Mouse (Mus musculus): ENCODE measurements at regions not wholly inside any gene's neighbourhood (a gene's known extent, or its start where the extent isn't known, plus 50 kb on each side); places are given as distances from the start of the nearest gene placed in this dataset.

DNA sequence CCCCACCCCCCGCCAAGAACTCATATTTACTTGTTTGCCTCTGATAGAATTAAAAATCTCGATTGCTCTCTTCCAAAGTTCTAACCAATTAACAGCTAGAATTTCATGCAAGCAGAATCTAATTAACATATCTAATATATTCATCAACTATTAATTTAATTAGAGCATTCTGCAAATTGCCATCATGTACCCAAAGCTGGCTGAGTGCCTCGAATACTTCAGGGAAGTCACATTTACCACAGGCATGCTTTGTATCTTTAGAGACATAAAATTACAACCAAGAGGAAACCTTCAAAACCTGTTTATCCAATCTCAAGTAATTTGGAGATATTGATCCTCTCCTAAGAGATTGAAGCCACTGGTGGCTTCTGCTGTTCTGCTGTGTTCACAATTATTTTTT is 401.6 kb upstream of the Nmur2 start:
- no peak for DNase-seq (ENCODE audit: low read depth, low spot score)

DNA sequence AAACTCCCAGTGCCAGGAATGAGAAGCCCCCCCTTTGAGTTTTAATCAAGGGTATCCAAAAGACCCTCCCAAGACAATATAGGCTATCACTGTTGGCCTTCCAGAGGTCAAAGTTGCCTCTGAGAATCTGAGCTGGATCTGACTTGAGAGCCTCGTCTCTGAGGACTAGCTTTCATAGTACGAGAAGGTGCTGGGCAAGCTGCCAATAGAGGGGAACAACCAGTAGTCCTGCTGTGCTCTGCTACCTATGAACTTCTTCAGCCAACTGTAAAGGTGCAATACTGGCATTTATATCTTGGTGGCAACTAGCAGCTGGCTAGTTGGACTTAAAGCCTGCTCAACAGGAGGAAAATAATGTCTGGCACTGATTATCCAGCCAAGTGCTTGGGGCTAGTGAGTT is 400.3 kb upstream of the Nmur2 start:
- DNase-seq (ENCODE audit: low read depth, low spot score) = no peak

DNA sequence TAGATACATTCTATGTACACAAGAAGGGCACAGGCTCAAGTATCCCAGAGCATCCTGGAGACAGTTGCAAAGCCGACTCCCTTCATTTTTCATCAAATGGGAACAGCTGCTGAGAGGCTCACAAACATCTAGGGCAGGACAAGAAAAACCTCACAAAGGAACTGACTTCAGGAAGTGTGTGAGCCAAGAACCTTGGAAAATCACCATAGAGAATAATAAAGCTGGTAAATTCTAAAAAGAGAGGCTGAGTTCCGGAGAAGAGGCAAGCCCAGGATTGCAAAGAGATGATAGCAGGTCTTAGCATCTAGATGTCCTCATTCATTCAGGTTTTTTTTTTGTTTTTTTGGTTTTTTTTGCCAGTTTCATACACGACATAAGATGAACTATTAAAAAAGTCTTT is 390.3 kb upstream of the Nmur2 start:
- DNase-seq (ENCODE audit: low read depth, low spot score) = no peak

GRCm38 (mm10) chr11:56384761-56385160 is 344.0 kb upstream of the Nmur2 start:
- no peak for DNase-seq (ENCODE audit: low read depth, low spot score)

DNA sequence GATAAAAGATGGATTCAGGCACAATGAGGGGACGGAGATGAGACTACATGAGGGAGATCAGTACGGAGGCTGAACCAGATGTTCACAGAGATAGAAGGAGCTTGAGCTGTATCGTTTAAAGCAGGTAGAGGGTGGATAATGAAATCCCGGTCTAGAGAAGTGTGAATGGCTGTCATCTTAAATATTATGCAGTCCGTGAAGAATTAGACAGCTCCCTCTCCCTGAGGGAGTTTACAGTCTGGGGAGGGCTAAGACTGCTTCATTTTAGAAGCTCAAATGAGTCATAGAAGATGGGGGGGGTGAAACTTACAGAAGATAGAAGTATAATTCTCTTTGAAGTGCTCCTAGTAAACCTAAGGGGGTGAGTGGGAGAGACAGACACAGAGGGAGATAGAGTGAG is 336.7 kb upstream of the Nmur2 start:
- no peak for DNase-seq (ENCODE audit: low read depth, low spot score)

GRCm38 (mm10) chr11:56374329-56374728 is 333.5 kb upstream of the Nmur2 start:
- no peak for DNase-seq (ENCODE audit: low read depth, low spot score)

- DNase-seq (ENCODE audit: low read depth, low spot score) = no peak
Observed at GRCm38 (mm10) chr11:56373624-56374023, 332.8 kb upstream of the Nmur2 start.

- no peak for DNase-seq (ENCODE audit: low read depth, low spot score)
Observed at GRCm38 (mm10) chr11:56357690-56358089, 316.9 kb upstream of the Nmur2 start.

DNA sequence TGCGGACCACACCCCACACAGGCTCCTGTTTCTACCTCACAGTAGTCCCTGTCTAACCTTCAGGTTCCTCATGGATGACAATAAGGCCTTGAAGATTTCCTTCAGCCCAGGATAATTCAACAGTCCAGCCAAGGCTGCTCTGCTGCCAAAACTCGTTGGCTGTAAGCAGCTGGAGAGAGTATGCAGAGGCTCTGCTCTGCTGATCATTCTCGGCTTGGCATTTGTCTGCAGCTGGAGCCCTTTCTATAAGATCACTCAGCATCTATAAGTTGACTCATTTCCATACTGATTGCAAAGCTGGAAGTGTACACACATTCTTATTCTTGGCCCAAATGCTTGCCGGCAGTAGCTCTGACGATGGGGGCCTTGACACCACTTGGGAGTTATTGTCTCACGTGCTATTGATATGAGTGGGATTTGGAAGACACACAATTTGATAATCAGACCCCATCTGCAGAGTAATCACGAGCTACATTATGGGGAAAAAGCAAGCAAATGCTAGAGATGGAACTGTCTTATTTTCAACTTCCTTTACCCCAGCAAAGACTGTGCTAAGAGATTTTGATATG is 311.1 kb upstream of the Nmur2 start:
- DNase-seq (ENCODE audit: low read depth, low spot score) = no peak

DNA sequence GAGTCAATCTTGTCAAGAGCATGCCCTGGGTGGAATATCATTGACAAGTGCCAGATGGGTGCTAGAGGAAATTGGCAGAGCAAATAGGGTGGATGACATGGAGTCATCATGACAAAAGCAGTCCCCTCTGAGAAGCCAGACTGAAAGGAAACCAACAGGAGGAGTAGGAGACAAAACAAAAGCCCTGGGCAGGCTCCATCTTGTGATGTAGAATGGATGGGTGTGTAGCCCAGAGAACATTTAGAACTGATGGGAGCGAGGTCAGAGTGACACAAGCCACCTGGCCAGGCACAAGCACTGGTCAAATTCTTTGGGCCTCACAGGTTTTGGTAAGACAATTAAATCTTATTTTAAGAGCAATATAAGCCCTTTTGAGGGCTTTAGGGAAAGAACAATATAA is 310.4 kb upstream of the Nmur2 start:
- no peak for DNase-seq (ENCODE audit: low read depth, low spot score)

GRCm38 (mm10) chr11:56349766-56350165 is 309.0 kb upstream of the Nmur2 start:
- no peak for DNase-seq (ENCODE audit: low read depth, low spot score)

DNA sequence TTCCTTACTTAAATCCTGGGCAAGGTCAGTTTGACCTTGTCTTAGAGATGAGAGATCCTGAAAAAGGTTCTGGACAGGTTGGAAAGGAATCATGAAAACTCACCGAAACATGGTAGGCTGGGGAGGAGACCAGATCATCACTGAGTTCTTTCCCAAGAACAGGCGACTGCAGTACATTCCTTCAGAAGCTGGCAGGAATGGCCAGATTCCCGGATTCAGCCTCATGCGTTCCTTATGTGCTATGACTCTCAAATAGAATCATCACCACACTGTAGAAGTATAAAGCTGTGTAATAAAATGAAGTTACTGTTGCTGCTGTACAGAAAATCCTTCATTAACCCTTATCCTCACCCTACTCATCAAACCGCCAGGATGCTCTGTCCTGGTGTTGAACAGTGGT is 307.6 kb upstream of the Nmur2 start:
- DNase-seq (ENCODE audit: low read depth, low spot score) = no peak

DNA sequence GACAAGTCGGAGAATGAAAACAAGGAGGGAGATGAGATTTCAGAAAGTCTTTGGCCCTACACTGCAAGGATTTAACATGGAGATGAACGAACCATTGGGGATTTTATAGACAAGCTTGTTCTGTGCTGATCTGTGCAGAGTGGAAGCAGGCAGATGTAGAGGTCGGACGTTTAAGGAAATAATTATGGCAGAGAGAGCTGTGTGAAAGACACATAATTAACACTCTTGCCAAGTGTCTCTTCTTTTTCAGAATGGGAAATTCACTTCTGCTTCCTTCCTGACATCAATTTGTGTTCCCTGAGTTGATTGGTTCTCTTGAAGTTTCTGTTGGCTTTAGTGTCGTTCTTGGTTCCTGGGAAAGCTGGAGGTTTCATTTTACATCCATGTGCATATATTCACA is 302.3 kb upstream of the Nmur2 start:
- DNase-seq (ENCODE audit: low read depth, low spot score) = no peak

GRCm38 (mm10) chr11:56341731-56342130 is 300.9 kb upstream of the Nmur2 start:
- DNase-seq (ENCODE audit: low read depth, low spot score) = no peak

DNA sequence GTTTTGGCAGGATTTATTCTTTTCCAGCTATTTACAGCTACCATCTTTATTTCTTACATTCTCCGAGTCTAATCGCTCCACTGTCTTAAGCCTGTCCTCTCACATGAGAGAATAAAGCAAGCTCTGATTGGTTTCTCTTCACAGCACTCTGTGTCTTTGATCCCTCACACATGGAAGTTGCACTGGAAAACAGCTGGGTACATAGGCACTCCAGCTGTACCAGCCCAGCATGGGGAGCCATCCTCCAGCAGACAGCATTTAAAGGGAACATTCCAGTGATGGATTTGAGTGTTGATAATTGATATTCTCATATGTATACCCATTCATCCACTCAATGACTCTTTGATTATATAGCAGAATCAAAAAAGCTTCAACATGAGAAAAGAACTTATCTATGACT is 300.2 kb upstream of the Nmur2 start:
- DNase-seq (ENCODE audit: low read depth, low spot score) = no peak

DNA sequence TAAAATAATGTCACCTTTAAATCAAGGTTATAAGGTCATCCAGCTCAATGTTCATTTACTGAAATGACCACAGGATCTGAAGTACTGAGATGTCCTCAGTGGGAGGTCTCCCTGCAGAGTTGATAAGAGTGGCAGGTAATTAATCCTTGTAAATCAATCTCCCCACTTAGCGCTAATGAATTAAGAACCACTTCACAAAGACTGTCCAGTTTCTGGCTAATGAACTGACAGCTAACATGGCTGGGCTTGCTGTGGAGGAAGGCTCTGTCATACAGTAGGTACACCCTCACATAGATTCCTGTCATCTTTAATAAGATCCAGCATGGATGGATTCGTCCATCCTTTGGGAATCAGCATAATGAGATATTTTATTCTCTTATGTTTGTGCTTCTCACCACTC is 297.7 kb upstream of the Nmur2 start:
- no peak for DNase-seq (ENCODE audit: low read depth, low spot score)

- no peak for DNase-seq (ENCODE audit: low read depth, low spot score)
Observed at GRCm38 (mm10) chr11:56335937-56336336, 295.1 kb upstream of the Nmur2 start.

DNA sequence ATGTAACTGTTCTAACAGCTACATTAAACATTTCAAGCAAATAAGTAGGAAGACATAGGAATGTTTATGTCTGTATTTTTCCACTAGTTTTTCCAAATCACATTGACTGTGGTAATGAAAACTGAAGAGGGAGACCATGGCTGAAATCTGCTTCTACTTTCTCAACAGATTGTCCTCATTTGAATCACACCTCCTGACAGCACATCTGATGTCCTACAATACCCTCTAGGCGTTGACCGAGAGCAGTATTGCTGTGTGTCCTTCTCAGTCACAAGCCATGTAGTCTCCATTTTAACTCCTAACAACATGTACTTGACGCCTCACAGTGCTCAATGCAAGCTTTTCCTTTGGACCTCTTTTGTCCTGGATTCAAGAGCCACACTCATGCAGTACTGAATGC is 279.5 kb upstream of the Nmur2 start:
- DNase-seq (ENCODE audit: low read depth, low spot score) = no peak

- no peak for DNase-seq (ENCODE audit: low read depth, low spot score)
Observed at GRCm38 (mm10) chr11:56315221-56315987, 274.6 kb upstream of the Nmur2 start.

DNA sequence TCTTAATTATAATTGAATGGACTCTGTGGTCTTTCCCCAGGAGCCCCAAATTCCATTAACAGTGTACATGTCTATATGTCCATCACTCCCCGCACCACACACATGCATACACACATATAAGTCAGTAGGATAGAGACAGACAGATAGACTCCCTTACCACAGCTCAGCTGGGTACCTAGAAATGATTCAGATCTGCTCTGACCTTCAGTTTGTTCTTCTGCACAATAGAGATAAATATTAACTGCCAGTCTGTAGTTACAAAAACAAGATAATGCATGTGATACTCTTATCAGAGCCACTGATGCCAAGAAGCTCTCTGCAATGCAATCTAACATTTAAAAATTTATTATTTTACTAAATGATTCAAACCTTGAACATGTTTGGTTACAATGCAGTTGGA is 268.7 kb upstream of the Nmur2 start:
- DNase-seq (ENCODE audit: low read depth, low spot score) = no peak

- DNase-seq (ENCODE audit: low read depth, low spot score) = no peak
Observed at GRCm38 (mm10) chr11:56308383-56309105, 267.7 kb upstream of the Nmur2 start.

- DNase-seq (ENCODE audit: low read depth, low spot score) = no peak
Observed at GRCm38 (mm10) chr11:56307051-56307450, 266.2 kb upstream of the Nmur2 start.
